Mouse (Mus musculus): ENCODE data around the gene Krtap3-3. TPM values are rescaled to one million over a fixed set of nuclear protein-coding genes. Genes with fewer than 3 reads are reported as not detected.

Gene Krtap3-3
- total and polyA plus RNA-seq, 2 experiments from 2014 or later = not detected

- no peaks in the 10 kb centered on the region for H3K27me3 ChIP-seq (ENCODE audit: insufficient read depth, low read length)
Observed at GRCm38 (mm10) chr11:99556753-99557152, 6.1 kb upstream of the Krtap3-3 start, which contains the start of gene Krtap3-2. Krtap3-2 (minus strand) TSS chr11:99556853.

GRCm38 (mm10) chr11:99556195-99556594 lies 5.5 kb upstream of the Krtap3-3 start:
- Histone ChIP-seq H3K4me2 (ENCODE audit: low read depth, low read length) (no peak overlapping the region), H3K4me3 (ENCODE audit: low read length) (no peak overlapping the region), H3K36me3 (ENCODE audit: insufficient read depth, low read length) (no peaks in the 10 kb centered on the region), H3K9me3 (ENCODE audit: low read length) (no peaks in the 10 kb centered on the region), H3K4me1 (ENCODE audit: insufficient read depth, low read length) (no peaks in the 10 kb centered on the region), H3K27me3 (ENCODE audit: insufficient read depth, low read length) (no peaks in the 10 kb centered on the region), H3K9ac (replicated peaks; ENCODE audit: low read length) (no peak overlapping the region), H3K27ac (no peak overlapping the region)
- 89% methylated on average over 2 of the region's 2 CpGs for WGBS
- DNase-seq (ENCODE audit: low spot score) = no peak
- TF ChIP-seq CTCF (IDR thresholded peaks at IDR 0.05; ENCODE audit: low read depth) = no peak
- ATAC-seq = no peak

More at GRCm38 (mm10) chr11:99556753-99557152, 6.1 kb upstream of the Krtap3-3 start, which contains the start of gene Krtap3-2:
- H3K4me2 ChIP-seq (ENCODE audit: low read depth, low read length) = no peak within 1 kb of the TSS
- ATAC-seq (no peak), DNase-seq (ENCODE audit: low spot score) (no peak)
- no peaks in the 10 kb centered on the region for H3K4me1 ChIP-seq (ENCODE audit: insufficient read depth, low read length)
- 77% methylated on average over 2 of the region's 2 CpGs for WGBS
- H3K27ac ChIP-seq = no peak within 1 kb of the TSS
- H3K36me3 ChIP-seq (ENCODE audit: insufficient read depth, low read length) = no peaks in the 10 kb centered on the region
- no peaks in the 10 kb centered on the region for H3K9me3 ChIP-seq (ENCODE audit: low read length)
- no peak within 1 kb of the TSS for H3K4me3 ChIP-seq (ENCODE audit: low read length)
- TF ChIP-seq CTCF (IDR thresholded peaks at IDR 0.05; ENCODE audit: low read depth) = no peak
- H3K9ac ChIP-seq (replicated peaks; ENCODE audit: low read length) = no peak within 1 kb of the TSS

GRCm38 (mm10) chr11:99547892-99548291 lies 2.8 kb downstream of the Krtap3-3 start:
- H3K4me3 ChIP-seq (ENCODE audit: low read length) = no peak overlapping the region
- no peaks in the 10 kb centered on the region for H3K4me1 ChIP-seq (ENCODE audit: insufficient read depth, low read length)
- no peaks in the 10 kb centered on the region for H3K27me3 ChIP-seq (ENCODE audit: insufficient read depth, low read length)
- H3K4me2 ChIP-seq (ENCODE audit: low read depth, low read length) = no peak overlapping the region
- no peak for ATAC-seq
- H3K36me3 ChIP-seq (ENCODE audit: insufficient read depth, low read length) = no peaks in the 10 kb centered on the region
- no peak overlapping the region for H3K9ac ChIP-seq (replicated peaks; ENCODE audit: low read length)
- no peak for TF ChIP-seq CTCF (IDR thresholded peaks at IDR 0.05; ENCODE audit: low read depth)
- H3K27ac ChIP-seq = no peak overlapping the region
- no peak for DNase-seq (ENCODE audit: low spot score)
- H3K9me3 ChIP-seq (ENCODE audit: low read length) = no peaks in the 10 kb centered on the region

GRCm38 (mm10) chr11:99539721-99540120 lies 10.9 kb downstream of the Krtap3-3 start:
- no peak overlapping the region for H3K4me3 ChIP-seq (ENCODE audit: low read length)
- H3K36me3 ChIP-seq (ENCODE audit: insufficient read depth, low read length) = no peaks in the 10 kb centered on the region
- no peak overlapping the region for H3K9ac ChIP-seq (replicated peaks; ENCODE audit: low read length)
- H3K9me3 ChIP-seq (ENCODE audit: low read length) = no peaks in the 10 kb centered on the region
- ATAC-seq (peak; percentile 61; the same call in 1 of the 2 replicates), DNase-seq (ENCODE audit: low spot score) (peak; percentile 83)
- peak overlapping the region; percentile 39 for H3K4me2 ChIP-seq (ENCODE audit: low read depth, low read length)
- H3K27me3 ChIP-seq (ENCODE audit: insufficient read depth, low read length) = no peaks in the 10 kb centered on the region
- 33% methylated on average over 9 of the region's 9 CpGs for WGBS
- TF ChIP-seq CTCF (IDR thresholded peaks at IDR 0.05; ENCODE audit: low read depth) = no peak
- H3K4me1 ChIP-seq (ENCODE audit: insufficient read depth, low read length) = peaks cover 4% of the 10 kb centered on the region; the same call in 1 of the 2 replicates
- H3K27ac ChIP-seq = no peak overlapping the region

- no peak within 1 kb of the TSS for H3K4me3 ChIP-seq (ENCODE audit: low read length)
- 85% methylated on average over 13 of the region's 13 CpGs for WGBS
- no peaks in the 10 kb centered on the region for H3K36me3 ChIP-seq (ENCODE audit: insufficient read depth, low read length)
- no peaks in the 10 kb centered on the region for H3K27me3 ChIP-seq (ENCODE audit: insufficient read depth, low read length)
- no peak within 1 kb of the TSS for H3K27ac ChIP-seq
- H3K9me3 ChIP-seq (ENCODE audit: low read length) = no peaks in the 10 kb centered on the region
- DNase-seq (ENCODE audit: low spot score) = no peak
- H3K4me1 ChIP-seq (ENCODE audit: insufficient read depth, low read length) = no peaks in the 10 kb centered on the region
- ATAC-seq = no peak
- TF ChIP-seq CTCF (IDR thresholded peaks at IDR 0.05; ENCODE audit: low read depth) = no peak
- H3K4me2 ChIP-seq (ENCODE audit: low read depth, low read length) = no peak within 1 kb of the TSS
- no peak within 1 kb of the TSS for H3K9ac ChIP-seq (replicated peaks; ENCODE audit: low read length)
Observed at GRCm38 (mm10) chr11:99521288-99521860, 29.3 kb downstream of the Krtap3-3 start, which contains the start of gene Krt39. Krt39 (minus strand) TSS chr11:99521338.

GRCm38 (mm10) chr11:99514098-99514497 lies 36.6 kb downstream of the Krtap3-3 start:
- ATAC-seq (no peak), DNase-seq (ENCODE audit: low spot score) (no peak)
- Histone ChIP-seq H3K27ac (no peak overlapping the region), H3K4me1 (ENCODE audit: insufficient read depth, low read length) (no peaks in the 10 kb centered on the region), H3K4me3 (ENCODE audit: low read length) (no peak overlapping the region), H3K4me2 (ENCODE audit: low read depth, low read length) (no peak overlapping the region), H3K9me3 (ENCODE audit: low read length) (no peaks in the 10 kb centered on the region), H3K36me3 (ENCODE audit: insufficient read depth, low read length) (no peaks in the 10 kb centered on the region), H3K9ac (replicated peaks; ENCODE audit: low read length) (no peak overlapping the region), H3K27me3 (ENCODE audit: insufficient read depth, low read length) (no peaks in the 10 kb centered on the region)
- 89% methylated on average over 8 of the region's 8 CpGs for WGBS
- TF ChIP-seq CTCF (IDR thresholded peaks at IDR 0.05; ENCODE audit: low read depth) = no peak

Other genes with a start within 250 kb of the Krtap3-3 start
Only the 30 nearest of the 34 such genes appear.
- gene Krt25, start 227.9 kb downstream of the Krtap3-3 start, total RNA-seq (2014; rRNA removed) = 1.3 and 1.4 TPM in 2 replicates
- gene Krt25, start 227.9 kb downstream of the Krtap3-3 start, polyA plus RNA-seq (2015; fragmentation: Nextera tagmentation; extraction: Ambion mirVana) = 1.3 and 1.4 TPM in 2 replicates
- gene Krt26, start 212.9 kb downstream of the Krtap3-3 start, total RNA-seq (2014; rRNA removed) = 0.50 and 0.99 TPM in 2 replicates
- 0.50 and 0.79 TPM in 2 replicates for gene Krt26, start 212.9 kb downstream of the Krtap3-3 start, polyA plus RNA-seq (2015; fragmentation: Nextera tagmentation; extraction: Ambion mirVana)
- 0.40 and 0.89 TPM in 2 replicates for gene Krt27, start 199.8 kb downstream of the Krtap3-3 start, total RNA-seq (2014; rRNA removed)
- gene Krt27, start 199.8 kb downstream of the Krtap3-3 start, polyA plus RNA-seq (2015; fragmentation: Nextera tagmentation; extraction: Ambion mirVana) = 0.34 and 0.35 TPM in 2 replicates
- gene Krt28, start 176.0 kb downstream of the Krtap3-3 start, total RNA-seq (2014; rRNA removed) = 0.05 and 0.75 TPM in 2 replicates
- 0.58 and 0.67 TPM in 2 replicates for gene Krt28, start 176.0 kb downstream of the Krtap3-3 start, polyA plus RNA-seq (2015; fragmentation: Nextera tagmentation; extraction: Ambion mirVana)
- 1.7 and 1.9 TPM in 2 replicates for gene Krt10, start 161.5 kb downstream of the Krtap3-3 start, total RNA-seq (2014; rRNA removed)
- 40.4 and 45.1 TPM in 2 replicates for gene Krt10, start 161.5 kb downstream of the Krtap3-3 start, polyA plus RNA-seq (2015; fragmentation: Nextera tagmentation; extraction: Ambion mirVana)
- gene Krt12, start 128.6 kb downstream of the Krtap3-3 start, total RNA-seq (2014; rRNA removed) = 0.68 TPM in 2 replicates
- gene Krt12, start 128.6 kb downstream of the Krtap3-3 start, polyA plus RNA-seq (2015; fragmentation: Nextera tagmentation; extraction: Ambion mirVana) = 0.50 and 0.53 TPM in 2 replicates
- 0.18 TPM in 1 of 2 replicates, not detected in the other for gene Krt20, start 112.7 kb downstream of the Krtap3-3 start, total RNA-seq (2014; rRNA removed)
- gene Krt20, start 112.7 kb downstream of the Krtap3-3 start, polyA plus RNA-seq (2015; fragmentation: Nextera tagmentation; extraction: Ambion mirVana) = 0.11 and 0.24 TPM in 2 replicates
- gene Krt23, start 57.7 kb downstream of the Krtap3-3 start, total RNA-seq (2014; rRNA removed) = not detected in 2 replicates
- gene Krt23, start 57.7 kb downstream of the Krtap3-3 start, polyA plus RNA-seq (2015; fragmentation: Nextera tagmentation; extraction: Ambion mirVana) = 0.40 and 0.41 TPM in 2 replicates
- gene Krt39, start 29.5 kb downstream of the Krtap3-3 start, total RNA-seq (2014; rRNA removed) = not detected in 2 replicates
- gene Krt39, start 29.5 kb downstream of the Krtap3-3 start, polyA plus RNA-seq (2015; fragmentation: Nextera tagmentation; extraction: Ambion mirVana) = not detected in 2 replicates
- gene Krt40, start 7.7 kb downstream of the Krtap3-3 start, total RNA-seq (2014; rRNA removed) = not detected in 2 replicates
- not detected in 2 replicates for gene Krt40, start 7.7 kb downstream of the Krtap3-3 start, polyA plus RNA-seq (2015; fragmentation: Nextera tagmentation; extraction: Ambion mirVana)
- not detected in 2 replicates for gene Krtap3-2, start 6.0 kb upstream of the Krtap3-3 start, total RNA-seq (2014; rRNA removed)
- not detected in 2 replicates for gene Krtap3-2, start 6.0 kb upstream of the Krtap3-3 start, polyA plus RNA-seq (2015; fragmentation: Nextera tagmentation; extraction: Ambion mirVana)
- not detected in 2 replicates for gene Gm11939, start 8.6 kb upstream of the Krtap3-3 start, total RNA-seq (2014; rRNA removed)
- gene Gm11939, start 8.6 kb upstream of the Krtap3-3 start, polyA plus RNA-seq (2015; fragmentation: Nextera tagmentation; extraction: Ambion mirVana) = not detected in 2 replicates
- not detected in 2 replicates for gene Krtap3-1, start 15.8 kb upstream of the Krtap3-3 start, total RNA-seq (2014; rRNA removed)
- gene Krtap3-1, start 15.8 kb upstream of the Krtap3-3 start, polyA plus RNA-seq (2015; fragmentation: Nextera tagmentation; extraction: Ambion mirVana) = not detected in 2 replicates
- gene Krtap1-5, start 30.2 kb upstream of the Krtap3-3 start, total RNA-seq (2014; rRNA removed) = not detected in 2 replicates
- not detected in 2 replicates for gene Krtap1-5, start 30.2 kb upstream of the Krtap3-3 start, polyA plus RNA-seq (2015; fragmentation: Nextera tagmentation; extraction: Ambion mirVana)
- gene Krtap1-4, start 32.8 kb upstream of the Krtap3-3 start, total RNA-seq (2014; rRNA removed) = not detected in 2 replicates
- gene Krtap1-4, start 32.8 kb upstream of the Krtap3-3 start, polyA plus RNA-seq (2015; fragmentation: Nextera tagmentation; extraction: Ambion mirVana) = not detected in 2 replicates
- not detected in 2 replicates for gene Krtap1-3, start 40.5 kb upstream of the Krtap3-3 start, total RNA-seq (2014; rRNA removed)
- not detected in 2 replicates for gene Krtap1-3, start 40.5 kb upstream of the Krtap3-3 start, polyA plus RNA-seq (2015; fragmentation: Nextera tagmentation; extraction: Ambion mirVana)
- gene Krtap9-3, start 47.2 kb upstream of the Krtap3-3 start, total RNA-seq (2014; rRNA removed) = not detected in 2 replicates
- not detected in 2 replicates for gene Krtap9-3, start 47.2 kb upstream of the Krtap3-3 start, polyA plus RNA-seq (2015; fragmentation: Nextera tagmentation; extraction: Ambion mirVana)
- gene Gm11938, start 52.4 kb upstream of the Krtap3-3 start, total RNA-seq (2014; rRNA removed) = not detected in 2 replicates
- gene Gm11938, start 52.4 kb upstream of the Krtap3-3 start, polyA plus RNA-seq (2015; fragmentation: Nextera tagmentation; extraction: Ambion mirVana) = not detected in 2 replicates
- not detected in 2 replicates for gene Gm11937, start 59.3 kb upstream of the Krtap3-3 start, total RNA-seq (2014; rRNA removed)
- gene Gm11937, start 59.3 kb upstream of the Krtap3-3 start, polyA plus RNA-seq (2015; fragmentation: Nextera tagmentation; extraction: Ambion mirVana) = not detected in 2 replicates
- gene Krtap2-4, start 64.0 kb upstream of the Krtap3-3 start, total RNA-seq (2014; rRNA removed) = 2.8 TPM in 1 of 2 replicates, not detected in the other
- not detected in 2 replicates for gene Krtap2-4, start 64.0 kb upstream of the Krtap3-3 start, polyA plus RNA-seq (2015; fragmentation: Nextera tagmentation; extraction: Ambion mirVana)
- not detected in 2 replicates for gene Gm11562, start 69.6 kb upstream of the Krtap3-3 start, total RNA-seq (2014; rRNA removed)
- not detected in 2 replicates for gene Gm11562, start 69.6 kb upstream of the Krtap3-3 start, polyA plus RNA-seq (2015; fragmentation: Nextera tagmentation; extraction: Ambion mirVana)
- not detected in 2 replicates for gene Krtap4-1, start 77.4 kb upstream of the Krtap3-3 start, total RNA-seq (2014; rRNA removed)
- not detected in 2 replicates for gene Krtap4-1, start 77.4 kb upstream of the Krtap3-3 start, polyA plus RNA-seq (2015; fragmentation: Nextera tagmentation; extraction: Ambion mirVana)
- not detected in 2 replicates for gene Krtap4-2, start 84.2 kb upstream of the Krtap3-3 start, total RNA-seq (2014; rRNA removed)
- gene Krtap4-2, start 84.2 kb upstream of the Krtap3-3 start, polyA plus RNA-seq (2015; fragmentation: Nextera tagmentation; extraction: Ambion mirVana) = not detected in 2 replicates
- gene Krtap4-7, start 93.2 kb upstream of the Krtap3-3 start, total RNA-seq (2014; rRNA removed) = not detected in 2 replicates
- gene Krtap4-7, start 93.2 kb upstream of the Krtap3-3 start, polyA plus RNA-seq (2015; fragmentation: Nextera tagmentation; extraction: Ambion mirVana) = not detected in 2 replicates
- not detected in 2 replicates for gene Gm11555, start 99.4 kb upstream of the Krtap3-3 start, total RNA-seq (2014; rRNA removed)
- gene Gm11555, start 99.4 kb upstream of the Krtap3-3 start, polyA plus RNA-seq (2015; fragmentation: Nextera tagmentation; extraction: Ambion mirVana) = not detected in 2 replicates
- gene Gm11563, start 108.1 kb upstream of the Krtap3-3 start, total RNA-seq (2014; rRNA removed) = not detected in 2 replicates
- not detected in 2 replicates for gene Gm11563, start 108.1 kb upstream of the Krtap3-3 start, polyA plus RNA-seq (2015; fragmentation: Nextera tagmentation; extraction: Ambion mirVana)
- not detected in 2 replicates for gene Krtap4-6, start 115.1 kb upstream of the Krtap3-3 start, total RNA-seq (2014; rRNA removed)
- not detected in 2 replicates for gene Krtap4-6, start 115.1 kb upstream of the Krtap3-3 start, polyA plus RNA-seq (2015; fragmentation: Nextera tagmentation; extraction: Ambion mirVana)
- gene Gm14190, start 139.9 kb upstream of the Krtap3-3 start, total RNA-seq (2014; rRNA removed) = not detected in 2 replicates
- not detected in 2 replicates for gene Gm14190, start 139.9 kb upstream of the Krtap3-3 start, polyA plus RNA-seq (2015; fragmentation: Nextera tagmentation; extraction: Ambion mirVana)
- not detected in 2 replicates for gene Gm14180, start 183.4 kb upstream of the Krtap3-3 start, total RNA-seq (2014; rRNA removed)
- not detected in 2 replicates for gene Gm14180, start 183.4 kb upstream of the Krtap3-3 start, polyA plus RNA-seq (2015; fragmentation: Nextera tagmentation; extraction: Ambion mirVana)
- not detected in 2 replicates for gene Gm11595, start 222.0 kb upstream of the Krtap3-3 start, total RNA-seq (2014; rRNA removed)
- not detected in 2 replicates for gene Gm11595, start 222.0 kb upstream of the Krtap3-3 start, polyA plus RNA-seq (2015; fragmentation: Nextera tagmentation; extraction: Ambion mirVana)

All from hindbrain, postnatal 0 days (tissue).